Mouse (Mus musculus) megakaryocyte, embryonic 14.5 days (primary cell): ENCODE measurements around the gene Unc5c.

Experiments
- FLI1 ChIP-seq: IDR thresholded peaks from 2 replicates; pipeline ENCODE4 v1.6.1; 2012; ENCODE audit warnings: low read length, inconsistent platforms, mixed read lengths
- GATA1 ChIP-seq: IDR thresholded peaks from 3 replicates; pipeline ENCODE4 v1.6.1; 2012; ENCODE audit warnings: mixed read lengths, low read length, inconsistent platforms, borderline replicate concordance

DNA sequence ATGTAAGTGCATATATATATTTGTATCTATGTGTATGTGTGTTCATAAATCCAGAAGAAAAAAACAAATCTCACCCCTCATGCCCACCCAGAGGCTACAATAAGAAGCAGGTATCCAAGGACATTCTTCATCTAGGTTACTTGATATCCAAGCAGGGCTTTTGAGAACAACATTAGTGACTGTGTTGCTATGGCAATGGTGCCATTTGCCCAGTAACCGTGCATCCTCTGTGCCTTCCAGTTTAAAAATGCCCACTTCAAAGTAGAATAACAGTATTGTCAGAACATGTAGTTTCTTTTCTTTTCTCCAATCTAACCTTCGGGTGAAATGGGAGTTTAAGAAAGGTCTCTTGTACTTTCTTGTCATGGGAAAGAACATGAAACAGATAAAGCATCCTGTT is 224.1 kb downstream of the Unc5c start:
- TF ChIP-seq GATA1 (no peak), FLI1 (no peak)
